Mouse (Mus musculus): ENCODE measurements at regions not wholly inside any gene's neighbourhood (a gene's known extent, or its start where the extent isn't known, plus 50 kb on each side); places are given as distances from the start of the nearest gene placed in this dataset.

DNA sequence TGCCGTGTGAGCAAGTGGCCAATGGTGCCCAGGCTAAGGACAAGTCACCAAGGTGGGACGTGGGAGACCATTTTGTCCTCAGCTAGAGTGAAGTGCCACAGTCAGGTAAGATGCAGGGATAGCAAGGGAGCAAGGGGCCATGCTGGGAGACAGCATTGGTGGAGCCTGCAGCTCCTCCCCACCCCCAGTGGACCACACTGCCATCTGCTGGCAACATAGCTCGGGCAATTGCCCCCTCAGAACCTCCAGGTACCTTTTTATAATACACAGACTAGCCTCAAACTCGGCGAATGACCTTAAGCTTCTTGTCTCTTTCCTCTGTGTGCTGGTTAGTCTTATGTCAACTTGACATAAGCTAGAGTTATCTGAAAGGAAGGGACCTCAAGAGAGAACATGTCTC lies 293.4 kb downstream of the Fut8 start:
- TF ChIP-seq CTCF (IDR thresholded peaks at IDR 0.05; ENCODE audit: extremely low read depth, insufficient read depth, low read length), result peak; percentile 33; the same call in 1 of the 2 replicates
- TF ChIP-seq POLR2A (IDR thresholded peaks at IDR 0.05; ENCODE audit: extremely low read depth, insufficient read depth, low read length), result no peak
